Mouse (Mus musculus): ENCODE data around the gene Dixdc1.
A peak's percentile ranks its signal among the peaks of the same experiment; 100 is the strongest.

The Dixdc1 gene

DNA sequence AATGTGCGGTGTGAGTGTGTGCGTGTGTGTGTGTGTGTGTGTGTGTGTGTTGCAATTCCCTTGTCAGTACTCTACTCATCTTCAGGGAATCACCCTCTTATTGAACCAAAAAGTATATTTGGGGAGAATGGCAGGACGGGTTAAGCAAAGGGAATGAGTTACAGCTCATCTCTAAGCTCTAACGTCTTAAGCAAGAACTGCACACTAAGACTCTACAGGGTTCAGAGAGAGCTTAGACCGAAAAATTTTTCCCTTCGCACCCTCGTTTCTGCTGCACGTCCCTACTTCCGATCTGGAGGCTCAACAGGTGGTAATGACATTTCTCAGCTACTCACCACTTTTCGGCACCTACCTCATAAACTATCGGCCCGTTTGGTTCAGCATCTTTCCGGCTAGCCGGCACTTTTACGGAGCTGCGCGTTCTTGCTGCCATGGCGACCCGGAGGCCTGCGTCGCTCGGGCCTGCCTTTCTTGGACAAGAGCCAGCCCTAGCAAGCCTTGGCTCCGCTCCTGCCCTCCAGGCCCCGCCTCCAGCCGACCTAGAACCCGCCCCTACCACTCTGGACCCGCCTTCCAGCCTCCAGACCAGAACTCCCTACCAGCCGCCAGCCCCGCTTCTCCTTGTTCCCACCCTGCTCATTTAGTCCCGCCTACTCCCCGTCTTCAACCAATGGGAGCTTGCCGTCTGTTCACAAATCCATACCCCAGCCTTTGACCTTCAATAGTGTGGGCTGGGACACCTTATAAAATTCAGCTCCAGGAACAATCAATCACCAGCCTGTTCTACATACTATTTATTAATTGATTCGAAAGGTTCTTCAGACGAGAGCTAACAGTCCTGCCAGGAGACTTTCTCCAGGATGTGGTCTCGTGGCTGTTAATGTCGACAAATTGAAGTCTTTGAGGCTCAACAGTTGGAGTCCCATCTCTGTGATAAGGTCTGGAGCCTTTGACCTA is at the start of gene Dixdc1:
Gene Dixdc1 (minus strand): TSS at position 604 of the 957 bp plus-strand sequence.
- DNase-seq (ENCODE audit: low read depth, low spot score), result peak; percentile 85

DNA sequence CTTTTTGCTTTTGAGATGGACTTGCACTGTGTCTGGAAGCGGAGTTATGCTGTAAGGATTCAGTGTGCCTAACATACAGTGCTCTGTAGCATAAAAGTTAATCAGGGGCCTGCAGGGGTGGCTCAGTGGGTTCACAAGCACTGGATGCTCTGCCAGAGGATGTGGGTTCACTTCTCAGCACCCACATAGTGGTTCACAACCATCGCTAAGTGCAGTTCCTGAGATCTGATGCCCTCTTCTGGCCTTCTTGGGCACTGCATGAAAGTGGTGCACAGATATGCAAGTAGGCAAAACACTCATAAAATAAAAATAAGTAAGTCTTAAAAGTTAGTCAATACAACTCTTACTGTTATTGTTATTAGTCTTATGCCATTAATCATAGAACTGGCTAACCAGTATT is 42.8 kb upstream of the Dixdc1 start:
- DNase-seq (ENCODE audit: low read depth, low spot score), result peak; percentile 61

- DNase-seq (ENCODE audit: low read depth, low spot score), result no peak
These were observed 36.9 kb upstream of the Dixdc1 start for GRCm38 (mm10) chr9:50776162-50776760.

GRCm38 (mm10) chr9:50775662-50776126 is 36.4 kb upstream of the Dixdc1 start:
- peak; percentile 23 for DNase-seq (ENCODE audit: low read depth, low spot score)

DNA sequence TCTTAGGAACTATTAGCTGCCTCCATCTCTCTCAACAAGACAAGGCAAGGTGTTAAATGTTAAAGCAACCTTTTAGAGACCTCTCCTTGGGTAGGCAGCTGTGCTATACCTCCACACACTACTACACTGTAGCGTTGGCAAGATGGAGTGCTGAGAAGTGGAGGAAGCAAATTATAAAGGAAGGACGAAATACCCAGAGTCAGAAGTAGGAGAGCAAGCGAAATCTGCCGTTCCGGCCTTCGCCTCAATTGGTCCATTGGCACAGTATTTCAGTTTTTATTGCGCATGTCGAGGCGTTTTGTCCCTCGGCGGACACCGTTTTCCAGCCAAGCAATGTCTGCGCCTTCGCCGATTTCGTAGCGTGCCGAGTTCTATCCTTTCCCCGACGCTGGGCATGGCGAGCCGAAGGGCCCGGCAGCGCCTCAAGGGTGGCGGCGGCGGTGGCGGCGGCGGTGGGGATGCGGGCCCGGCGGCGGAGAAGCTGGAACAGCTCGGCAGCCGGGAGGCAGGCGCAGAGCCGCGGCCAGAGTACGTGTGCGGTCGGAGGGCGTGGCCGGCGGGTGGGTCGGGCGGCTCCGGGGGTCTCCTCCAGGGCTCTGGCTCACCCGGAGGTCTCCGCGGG is 35.8 kb upstream of the Dixdc1 start, which contains the start of the genes Alg9 and 1110032A03Rik:
Gene Alg9 (plus strand): TSS at position 29 of the 622 bp plus-strand sequence.
Gene 1110032A03Rik (minus strand): TSS at position 530 of the 622 bp plus-strand sequence.
- DNase-seq (ENCODE audit: low read depth, low spot score), result peak; percentile 90

- DNase-seq (ENCODE audit: low read depth, low spot score), result no peak
These were observed 34.7 kb upstream of the Dixdc1 start for GRCm38 (mm10) chr9:50774026-50774462.

GRCm38 (mm10) chr9:50770011-50770410 is 30.7 kb upstream of the Dixdc1 start:
- DNase-seq (ENCODE audit: low read depth, low spot score), result no peak

GRCm38 (mm10) chr9:50768107-50769002 is 29.0 kb upstream of the Dixdc1 start, which contains the start of gene Fdxacb1:
Gene Fdxacb1, plus strand, starts transcription at chr9:50768236.
- DNase-seq (ENCODE audit: low read depth, low spot score), result peak; percentile 99

- no peak for DNase-seq (ENCODE audit: low read depth, low spot score)
These were observed 28.3 kb upstream of the Dixdc1 start for GRCm38 (mm10) chr9:50767531-50768106.

GRCm38 (mm10) chr9:50763331-50763730 is 24.0 kb upstream of the Dixdc1 start:
- DNase-seq (ENCODE audit: low read depth, low spot score), result no peak

GRCm38 (mm10) chr9:50761520-50762243 is 22.4 kb upstream of the Dixdc1 start:
- no peak for DNase-seq (ENCODE audit: low read depth, low spot score)

GRCm38 (mm10) chr9:50756711-50757110 is 17.4 kb upstream of the Dixdc1 start:
- DNase-seq (ENCODE audit: low read depth, low spot score), result no peak

GRCm38 (mm10) chr9:50753947-50754346 is 14.6 kb upstream of the Dixdc1 start:
- DNase-seq (ENCODE audit: low read depth, low spot score), result no peak

- DNase-seq (ENCODE audit: low read depth, low spot score), result no peak
These were observed 13.7 kb upstream of the Dixdc1 start for GRCm38 (mm10) chr9:50752784-50753615.

GRCm38 (mm10) chr9:50752054-50752602 is 12.8 kb upstream of the Dixdc1 start, which contains the start of gene Hspb2:
Gene Hspb2, minus strand, starts transcription at chr9:50752354.
- no peak for DNase-seq (ENCODE audit: low read depth, low spot score)

GRCm38 (mm10) chr9:50751323-50751722 is 12.0 kb upstream of the Dixdc1 start, which contains the start of gene Cryab:
Gene Cryab, plus strand, starts transcription at chr9:50751325.
- DNase-seq (ENCODE audit: low read depth, low spot score), result no peak

DNA sequence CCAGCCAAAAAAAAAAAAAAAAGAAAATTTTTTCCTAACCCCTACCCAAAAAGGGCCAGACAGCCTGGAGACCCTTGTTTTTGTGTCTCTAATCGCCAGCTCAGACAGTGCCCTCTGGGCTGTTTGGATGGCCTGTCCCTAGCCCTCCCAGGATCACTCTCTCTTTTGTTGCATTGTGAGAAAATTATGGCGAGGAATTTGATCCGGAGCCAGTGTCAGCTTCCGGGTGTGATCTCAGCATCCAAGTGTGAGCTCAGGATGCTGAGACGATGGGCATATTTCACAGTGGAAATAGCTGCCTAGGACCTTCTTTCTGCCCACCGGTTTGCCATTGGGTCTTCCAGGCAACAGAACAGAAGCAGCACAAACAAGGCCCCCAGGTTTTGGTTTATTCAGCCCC is 11.4 kb upstream of the Dixdc1 start:
- DNase-seq (ENCODE audit: low read depth, low spot score), result no peak

- no peak for DNase-seq (ENCODE audit: low read depth, low spot score)
These were observed 6.9 kb upstream of the Dixdc1 start, which contains the start of gene 2310030G06Rik for GRCm38 (mm10) chr9:50746214-50746677. Gene 2310030G06Rik, minus strand, starts transcription at chr9:50746536.

Measured in CD4-positive helper T cell, adult 2 months (primary cell).